ENCODE assay signal across 13 mouse cellular contexts in genomic region chr14:20098061-20098460, GRCm38 (mm10). TPM values are rescaled to one million over a fixed set of nuclear protein-coding genes. Genes with fewer than 3 reads are reported as not detected.
DNase-seq lines count a peak whose midpoint lies in the region; ATAC-seq lines count a peak whose summit lies in the region.
"Had no signal": no experiment of that assay in that cellular context is flagged by ENCODE, and none has a peak within 500 bp of the region (broad histone marks: within the 10 kb centered on the region; RNA-seq: fewer than 3 reads in every experiment).

No protein-coding gene starts in this region.

- peak; percentile 61 to 86 for DNase-seq in kidney, postnatal 25 days
- DNase-seq: cerebellum, adult 8-10 months; gastrocnemius, postnatal 25 days; right cerebral cortex, postnatal 14 days; thymus, postnatal 25 days had no signal

- H3K4me1 ChIP-seq in intestine, embryonic 16.5 days (ENCODE audit: control insufficient read depth, insufficient read depth, low read length), result no peaks in the 10 kb centered on the region
- no peaks in the 10 kb centered on the region for H3K4me1 ChIP-seq in intestine, embryonic 15.5 days (replicated peaks)
- peaks cover 9% of the 10 kb centered on the region; the same call in 1 of the 2 replicates for H3K4me1 ChIP-seq in brown adipose tissue, adult 24 weeks (ENCODE audit: control insufficient read depth, insufficient read depth, insufficient read length, low read length)
- no peaks in the 10 kb centered on the region for H3K4me1 ChIP-seq in stomach, embryonic 16.5 days (ENCODE audit: control insufficient read depth, insufficient read depth, low read length)
- H3K4me1 ChIP-seq: liver, embryonic 15.5 days had no signal

- H3K36me3 ChIP-seq in intestine, embryonic 16.5 days (ENCODE audit: control insufficient read depth, insufficient read depth, low read length), result no peaks in the 10 kb centered on the region
- no peaks in the 10 kb centered on the region for H3K36me3 ChIP-seq in intestine, embryonic 15.5 days
- H3K36me3 ChIP-seq in stomach, embryonic 16.5 days (ENCODE audit: control insufficient read depth, insufficient read depth, low read length), result no peaks in the 10 kb centered on the region
- H3K36me3 ChIP-seq: embryonic facial prominence, embryonic 10.5 days; liver, embryonic 15.5 days had no signal

- no peaks in the 10 kb centered on the region for H3K9me3 ChIP-seq in intestine, embryonic 16.5 days (ENCODE audit: control insufficient read depth, low read length)
- H3K9me3 ChIP-seq in intestine, embryonic 15.5 days, result no peaks in the 10 kb centered on the region
- no peaks in the 10 kb centered on the region for H3K9me3 ChIP-seq in stomach, embryonic 16.5 days (replicated peaks; ENCODE audit: control insufficient read depth, low read length)
- H3K9me3 ChIP-seq: embryonic facial prominence, embryonic 10.5 days; liver, embryonic 15.5 days had no signal

- H3K4me3 ChIP-seq in intestine, embryonic 16.5 days (ENCODE audit: low read length), result no peak overlapping the region
- H3K4me3 ChIP-seq in intestine, embryonic 15.5 days (replicated peaks), result no peak overlapping the region
- no peak overlapping the region for H3K4me3 ChIP-seq in brown adipose tissue, adult 24 weeks (ENCODE audit: insufficient read depth, low read depth, low read length)
- no peak overlapping the region for H3K4me3 ChIP-seq in stomach, embryonic 16.5 days (replicated peaks; ENCODE audit: low read length)
- H3K4me3 ChIP-seq: embryonic facial prominence, embryonic 10.5 days; liver, embryonic 15.5 days had no signal

- peak; percentile 33; the same call in 1 of the 2 replicates for ATAC-seq in intestine, embryonic 16.5 days
- no peak for ATAC-seq in intestine, embryonic 15.5 days
- peak; percentile 58 for ATAC-seq in stomach, embryonic 16.5 days (ENCODE audit: insufficient read depth, low FRiP score)
- no peak for ATAC-seq in erythroid progenitor cell, adult 5-6 weeks (replicated peaks; ENCODE audit: low FRiP score, poor library complexity, severe bottlenecking)
- no peak for ATAC-seq in megakaryocyte-erythroid progenitor cell, adult 5-6 weeks (replicated peaks; ENCODE audit: low FRiP score, low TSS enrichment, poor library complexity, severe bottlenecking)

- H3K27ac ChIP-seq in intestine, embryonic 16.5 days (ENCODE audit: low read length), result no peak overlapping the region
- H3K27ac ChIP-seq in intestine, embryonic 15.5 days, result no peak overlapping the region
- peak overlapping the region; percentile 57 for H3K27ac ChIP-seq in brown adipose tissue, adult 24 weeks (replicated peaks; ENCODE audit: low read depth, low read length)
- H3K27ac ChIP-seq in stomach, embryonic 16.5 days (ENCODE audit: low read length), result no peak overlapping the region
- H3K27ac ChIP-seq: embryonic facial prominence, embryonic 10.5 days; liver, embryonic 15.5 days had no signal

- H3K27me3 ChIP-seq in intestine, embryonic 16.5 days (replicated peaks; ENCODE audit: control insufficient read depth, insufficient read depth, low read length), result no peaks in the 10 kb centered on the region
- H3K27me3 ChIP-seq in intestine, embryonic 15.5 days (replicated peaks), result no peaks in the 10 kb centered on the region
- no peaks in the 10 kb centered on the region for H3K27me3 ChIP-seq in stomach, embryonic 16.5 days (ENCODE audit: control insufficient read depth, insufficient read depth, low read length)
- H3K27me3 ChIP-seq: liver, embryonic 15.5 days had no signal

- 40% methylated on average over 5 of the region's 5 CpGs for WGBS in intestine, embryonic 16.5 days
- 25% methylated on average over 5 of the region's 5 CpGs for WGBS in intestine, embryonic 15.5 days
- 38% methylated on average over 5 of the region's 5 CpGs for WGBS in stomach, embryonic 16.5 days

- no peak overlapping the region for H3K4me2 ChIP-seq in intestine, embryonic 16.5 days (ENCODE audit: low read depth, low read length)
- no peak overlapping the region for H3K4me2 ChIP-seq in intestine, embryonic 15.5 days (replicated peaks)
- H3K4me2 ChIP-seq in stomach, embryonic 16.5 days (ENCODE audit: low read depth, low read length), result no peak overlapping the region
- H3K4me2 ChIP-seq: liver, embryonic 15.5 days had no signal

- no peak overlapping the region for H3K9ac ChIP-seq in intestine, embryonic 16.5 days (ENCODE audit: low read depth, low read length)
- no peak overlapping the region for H3K9ac ChIP-seq in intestine, embryonic 15.5 days
- H3K9ac ChIP-seq in stomach, embryonic 16.5 days (ENCODE audit: low read length), result no peak overlapping the region
- H3K9ac ChIP-seq: liver, embryonic 15.5 days had no signal

RNA-seq across cellular contexts. Expression of gene Saysd1, which starts 40.3 kb away (rescaled TPM):
- polyA plus RNA-seq in intestine, embryonic 16.5 days (2015; fragmentation: Nextera tagmentation; extraction: Ambion mirVana), result 20.2 and 21.5 TPM in 2 replicates
- 15.8 and 16.8 TPM in 2 replicates for polyA plus RNA-seq in intestine, embryonic 15.5 days (2015; fragmentation: Nextera tagmentation; extraction: Ambion mirVana)
- 2.5 and 3.7 TPM in 2 replicates for polyA plus RNA-seq in brown adipose tissue, adult 24 weeks (2012; ENCODE audit: insufficient read depth, insufficient read length, missing spikeins)
- polyA plus RNA-seq in stomach, embryonic 16.5 days (2015; fragmentation: Nextera tagmentation; extraction: Ambion mirVana), result 12.9 and 13.5 TPM in 2 replicates
- total RNA-seq in erythroid progenitor cell, adult 5-6 weeks (2015; ENCODE audit: low replicate concordance), result 0.42 and 1.4 TPM in 2 replicates
- total RNA-seq in erythroid progenitor cell, adult 5-6 weeks (2017; ENCODE audit: low replicate concordance), result not detected in 2 replicates
- 2.1 and 3.9 TPM in 2 replicates for total RNA-seq in megakaryocyte-erythroid progenitor cell, adult 5-6 weeks (2014; fragmentation: Nextera tagmentation)
- total RNA-seq in megakaryocyte-erythroid progenitor cell, adult 5-6 weeks (2017), result 1.6 and 2.1 TPM in 2 replicates

Comparison
In these comparisons a context has a peak if more than half of its experiments do, and no peak if none do; other contexts are left out.
1. ATAC-seq: peak in intestine, embryonic 16.5 days (single experiment) and stomach, embryonic 16.5 days (single experiment); none in intestine, embryonic 15.5 days (single experiment), erythroid progenitor cell, adult 5-6 weeks (single experiment) and megakaryocyte-erythroid progenitor cell, adult 5-6 weeks (single experiment).